Mouse (Mus musculus) right cerebral cortex, postnatal 14 days (tissue): ENCODE measurements around the gene Slc16a9.

Experiments used
- DNase-seq: peaks from one replicate; pipeline ENCODE4 v3.0.0; 2022

Slc16a9 gene

GRCm38 (mm10) chr10:70250766-70251165 lies 5.9 kb downstream of the Slc16a9 start:
- DNase-seq: no peak

GRCm38 (mm10) chr10:70254666-70255065 lies 9.8 kb downstream of the Slc16a9 start:
- no peak for DNase-seq

GRCm38 (mm10) chr10:70255601-70256210 lies 10.8 kb downstream of the Slc16a9 start:
- no peak for DNase-seq

GRCm38 (mm10) chr10:70257029-70257428 lies 12.1 kb downstream of the Slc16a9 start:
- DNase-seq: no peak

- no peak for DNase-seq
These were observed 16.0 kb downstream of the Slc16a9 start for GRCm38 (mm10) chr10:70260904-70261303.

GRCm38 (mm10) chr10:70262051-70262450 lies 17.2 kb downstream of the Slc16a9 start:
- DNase-seq: no peak

- DNase-seq: no peak
These were observed 18.8 kb downstream of the Slc16a9 start for GRCm38 (mm10) chr10:70263681-70264189.

GRCm38 (mm10) chr10:70264337-70265036 lies 19.6 kb downstream of the Slc16a9 start:
- DNase-seq: no peak

- peak; percentile 17 for DNase-seq
These were observed 21.6 kb downstream of the Slc16a9 start for GRCm38 (mm10) chr10:70266501-70266900.

- no peak for DNase-seq
These were observed 23.9 kb downstream of the Slc16a9 start for GRCm38 (mm10) chr10:70268581-70269446.

GRCm38 (mm10) chr10:70269447-70269787 lies 24.5 kb downstream of the Slc16a9 start:
- no peak for DNase-seq

GRCm38 (mm10) chr10:70276678-70277077 lies 31.8 kb downstream of the Slc16a9 start:
- no peak for DNase-seq

GRCm38 (mm10) chr10:70279349-70279748 lies 34.4 kb downstream of the Slc16a9 start:
- DNase-seq: no peak

- DNase-seq: no peak
These were observed 42.9 kb downstream of the Slc16a9 start for GRCm38 (mm10) chr10:70287825-70288235.

- DNase-seq: no peak
These were observed 43.8 kb downstream of the Slc16a9 start for GRCm38 (mm10) chr10:70288406-70289327.

- DNase-seq: no peak
These were observed 47.1 kb downstream of the Slc16a9 start for GRCm38 (mm10) chr10:70292014-70292413.

GRCm38 (mm10) chr10:70294094-70294493 lies 49.2 kb downstream of the Slc16a9 start:
- no peak for DNase-seq

GRCm38 (mm10) chr10:70296531-70297366 lies 51.8 kb downstream of the Slc16a9 start:
- DNase-seq: peak; percentile 60

GRCm38 (mm10) chr10:70299118-70299517 lies 54.2 kb downstream of the Slc16a9 start:
- DNase-seq: no peak

GRCm38 (mm10) chr10:70299653-70300052 lies 54.8 kb downstream of the Slc16a9 start:
- no peak for DNase-seq

GRCm38 (mm10) chr10:70301190-70301589 lies 56.3 kb downstream of the Slc16a9 start:
- DNase-seq: no peak
